Mouse (Mus musculus) bone marrow macrophage, adult 2 months (primary cell): ENCODE results near the gene Hepacam2.

Experiments used
- CTCF ChIP-seq: IDR thresholded peaks from 2 replicates; pipeline ENCODE4 v1.5.1; 2012; ENCODE audit warnings: low read depth, mild to moderate bottlenecking, low read length, moderate library complexity
- POLR2A ChIP-seq: IDR thresholded peaks from 2 replicates; pipeline ENCODE4 v1.6.1; 2012; ENCODE audit warnings: mild to moderate bottlenecking, low read depth, low read length, borderline replicate concordance

GRCm38 (mm10) chr6:3505289-3505688 lies 7.2 kb upstream of the Hepacam2 start:
- TF ChIP-seq POLR2A = no peak
- no peak for TF ChIP-seq CTCF
